Mouse (Mus musculus) CH12.LX (cell line): ENCODE data around the gene Zfp637. TPM values are rescaled to one million over a fixed set of nuclear protein-coding genes. Genes with fewer than 3 reads are reported as not detected.

Experiments
- DNase-seq: peaks from one replicate; pipeline ENCODE4 v3.0.0-alpha.2; 2013; ENCODE audit errors: extremely low read depth
- H3K27ac ChIP-seq: 2 replicates; pipeline ENCODE4 v1.5.1; 2012; ENCODE audit warnings: low read depth, mild to moderate bottlenecking, control low read depth, moderate library complexity; ENCODE audit not compliant: insufficient read depth
- H3K27me3 ChIP-seq: replicated peaks from 2 replicates; pipeline ENCODE3; 2012; ENCODE audit warnings: inconsistent platforms
- H3K36me3 ChIP-seq, 2 experiments: replicated peaks in 1 of 2; 2 replicates each; pipeline versions ENCODE3 to v1.6.1; 2012; ENCODE audit warnings: inconsistent platforms in 1 of 2, low read length in 1 of 2, mild to moderate bottlenecking in 1 of 2, mixed read lengths in 1 of 2, moderate library complexity in 1 of 2; ENCODE audit not compliant: control insufficient read depth in 1 of 2, insufficient read depth in 1 of 2
- H3K4me1 ChIP-seq, 2 experiments: 2 replicates each; pipeline ENCODE4 v1.6.1; 2012; ENCODE audit warnings: inconsistent platforms in 1 of 2, moderate library complexity in 1 of 2; ENCODE audit not compliant: insufficient read depth in 2 of 2, control insufficient read depth in 1 of 2
- H3K4me2 ChIP-seq: 2 replicates; pipeline ENCODE4 v1.6.1; 2012; ENCODE audit warnings: low read depth, mild to moderate bottlenecking, control low read depth; ENCODE audit not compliant: poor library complexity, insufficient read depth, severe bottlenecking
- H3K4me3 ChIP-seq, 3 experiments: fragments of 150-350 bp in 1 of 3; sonication (generic) in 1 of 3; replicated peaks in 1 of 3; 2 replicates each; pipeline versions ENCODE3 to v1.5.1; 2011 to 2012; ENCODE audit warnings: low read depth in 2 of 3, low read length in 2 of 3, mild to moderate bottlenecking in 2 of 3, moderate library complexity in 2 of 3, control low read depth in 1 of 3, improper control_type of control experiment in 1 of 3, inconsistent platforms in 1 of 3, mixed read lengths in 1 of 3; ENCODE audit not compliant: poor library complexity in 1 of 3
- H3K79me2 ChIP-seq: replicated peaks from 2 replicates; pipeline ENCODE4 v1.6.1; 2012; ENCODE audit warnings: mild to moderate bottlenecking, moderate library complexity; ENCODE audit not compliant: control insufficient read depth, poor library complexity, insufficient read depth, severe bottlenecking; ENCODE audit errors: extremely low read depth
- H3K9ac ChIP-seq: 2 replicates; pipeline ENCODE4 v1.6.1; 2012; ENCODE audit warnings: low read depth, mild to moderate bottlenecking, control low read depth, moderate library complexity; ENCODE audit not compliant: insufficient read depth
- H3K9me3 ChIP-seq: replicated peaks from 2 replicates; pipeline ENCODE3; 2012; ENCODE audit warnings: low read length, inconsistent platforms, mixed read lengths
- BHLHE40 ChIP-seq: IDR thresholded peaks from 2 replicates; pipeline ENCODE4 v1.6.1; 2011; ENCODE audit warnings: mild to moderate bottlenecking, low read depth, low read length, improper control_type of control experiment
- CTCF ChIP-seq, 2 experiments: IDR thresholded peaks in 1 of 2; conservative IDR thresholded peaks in 1 of 2; 2 replicates each; pipeline ENCODE4 v1.5.1; 2011 to 2012; ENCODE audit warnings: low read depth in 2 of 2, low read length in 2 of 2, improper control_type of control experiment in 1 of 2, inconsistent platforms in 1 of 2, mild to moderate bottlenecking in 1 of 2, moderate library complexity in 1 of 2
- E2F4 ChIP-seq: IDR thresholded peaks from 2 replicates; pipeline ENCODE4 v1.6.1; 2011; ENCODE audit warnings: low read depth, low read length, improper control_type of control experiment; ENCODE audit not compliant: insufficient replicate concordance
- ELF1 ChIP-seq: IDR thresholded peaks from 2 replicates; pipeline ENCODE4 v1.6.1; 2014; ENCODE audit warnings: low read depth, mild to moderate bottlenecking, inconsistent platforms, low read length, improper control_type of control experiment
- EP300 ChIP-seq: IDR thresholded peaks from 2 replicates; pipeline ENCODE4 v1.6.1; 2011; ENCODE audit warnings: low read length, improper control_type of control experiment
- ETS1 ChIP-seq: conservative IDR thresholded peaks from 2 replicates; pipeline ENCODE4 v1.6.1; 2012; ENCODE audit warnings: low read depth, mild to moderate bottlenecking, inconsistent platforms, low read length, improper control_type of control experiment, moderate library complexity
- GABPA ChIP-seq: IDR thresholded peaks from 2 replicates; pipeline ENCODE4 v1.6.1; 2012; ENCODE audit warnings: low read depth, low read length, improper control_type of control experiment, inconsistent platforms; ENCODE audit not compliant: insufficient replicate concordance
- HCFC1 ChIP-seq: IDR thresholded peaks from 2 replicates; pipeline ENCODE4 v1.6.1; 2012; ENCODE audit warnings: low read depth, mild to moderate bottlenecking, inconsistent platforms, low read length, improper control_type of control experiment
- JUN ChIP-seq: IDR thresholded peaks from 2 replicates; pipeline ENCODE4 v1.6.1; 2011; ENCODE audit warnings: low read depth, mild to moderate bottlenecking, low read length, improper control_type of control experiment, moderate library complexity; ENCODE audit not compliant: insufficient read depth
- KAT2A ChIP-seq: IDR thresholded peaks from 2 replicates; pipeline ENCODE4 v1.6.1; 2012; ENCODE audit warnings: low read length, improper control_type of control experiment, inconsistent platforms; ENCODE audit not compliant: insufficient replicate concordance
- MAX ChIP-seq: IDR thresholded peaks from 2 replicates; pipeline ENCODE4 v1.6.1; 2011; ENCODE audit warnings: low read length, improper control_type of control experiment
- MAZ ChIP-seq: IDR thresholded peaks from 2 replicates; pipeline ENCODE4 v1.6.1; 2012; ENCODE audit warnings: low read depth, mild to moderate bottlenecking, inconsistent platforms, low read length, improper control_type of control experiment, moderate library complexity
- MEF2A ChIP-seq: IDR thresholded peaks from 2 replicates; pipeline ENCODE4 v1.6.1; 2014; ENCODE audit warnings: low read depth, mild to moderate bottlenecking, inconsistent platforms, low read length, improper control_type of control experiment, borderline replicate concordance
- MYC ChIP-seq: IDR thresholded peaks from 2 replicates; pipeline ENCODE4 v1.6.1; 2011; ENCODE audit warnings: low read depth, mild to moderate bottlenecking, improper control_type of control experiment, low read length
- NELFE ChIP-seq: IDR thresholded peaks from 2 replicates; pipeline ENCODE4 v1.6.1; 2011; ENCODE audit warnings: low read depth, low read length, improper control_type of control experiment
- NRF1 ChIP-seq: IDR thresholded peaks from 2 replicates; pipeline ENCODE4 v1.6.1; 2014; ENCODE audit warnings: low read depth, mild to moderate bottlenecking, inconsistent platforms, low read length, improper control_type of control experiment, moderate library complexity
- PAX5 ChIP-seq: IDR thresholded peaks from 2 replicates; pipeline ENCODE4 v1.6.1; 2012; ENCODE audit warnings: low read length, inconsistent platforms, mixed read lengths
- POLR2A ChIP-seq: IDR thresholded peaks from 2 replicates; pipeline ENCODE4 v1.6.1; 2011; ENCODE audit warnings: low read depth, mild to moderate bottlenecking, improper control_type of control experiment, low read length
- RAD21 ChIP-seq: IDR thresholded peaks from 2 replicates; pipeline ENCODE4 v1.6.1; 2011; ENCODE audit warnings: low read depth, mild to moderate bottlenecking, low read length, improper control_type of control experiment, moderate library complexity
- RCOR1 ChIP-seq: conservative IDR thresholded peaks from 2 replicates; pipeline ENCODE4 v1.6.1; 2012; ENCODE audit warnings: low read depth, mild to moderate bottlenecking, inconsistent platforms, low read length, improper control_type of control experiment
- SIN3A ChIP-seq: IDR thresholded peaks from 2 replicates; pipeline ENCODE4 v1.6.1; 2012; ENCODE audit warnings: low read length, improper control_type of control experiment, inconsistent platforms
- SMC3 ChIP-seq: IDR thresholded peaks from 2 replicates; pipeline ENCODE4 v1.6.1; 2011; ENCODE audit warnings: low read depth, low read length, improper control_type of control experiment
- TBP ChIP-seq: conservative IDR thresholded peaks from 2 replicates; pipeline ENCODE4 v1.6.1; 2011; ENCODE audit warnings: low read depth, low read length, improper control_type of control experiment
- TCF12 ChIP-seq: IDR thresholded peaks from 2 replicates; pipeline ENCODE4 v1.6.1; 2014; ENCODE audit warnings: low read depth, mild to moderate bottlenecking, inconsistent platforms, low read length, improper control_type of control experiment
- UBTF ChIP-seq: IDR thresholded peaks from 2 replicates; pipeline ENCODE4 v1.6.1; 2012; ENCODE audit warnings: low read depth, mild to moderate bottlenecking, inconsistent platforms, low read length, improper control_type of control experiment, moderate library complexity
- USF1 ChIP-seq: IDR thresholded peaks from 2 replicates; pipeline ENCODE4 v1.6.1; 2014; ENCODE audit warnings: low read depth, mild to moderate bottlenecking, inconsistent platforms, low read length, improper control_type of control experiment
- ZC3H11A ChIP-seq: IDR thresholded peaks from 2 replicates; pipeline ENCODE4 v1.6.1; 2012; ENCODE audit warnings: low read depth, mild to moderate bottlenecking, inconsistent platforms, low read length, improper control_type of control experiment
- ZKSCAN1 ChIP-seq: IDR thresholded peaks from 2 replicates; pipeline ENCODE4 v1.6.1; 2012; ENCODE audit warnings: low read depth, inconsistent platforms, low read length, improper control_type of control experiment, borderline replicate concordance
- ZMIZ1 ChIP-seq: IDR thresholded peaks from 2 replicates; pipeline ENCODE4 v1.6.1; 2012; ENCODE audit warnings: low read depth, mild to moderate bottlenecking, inconsistent platforms, low read length, improper control_type of control experiment
- ZNF384 ChIP-seq: IDR thresholded peaks from 2 replicates; pipeline ENCODE4 v1.6.1; 2012; ENCODE audit warnings: low read depth, low read length, improper control_type of control experiment, inconsistent platforms
- dilution Hi-C: fragments of 300-500 bp; cut with MboI; formaldehyde crosslinking; loops from 2 replicates; pipeline ENCODE4 v1.14.3; 2020; ENCODE audit warnings: low sequenced_read_pairs; ENCODE audit not compliant: extremely low pct_unique_long_range_greater_than_20kb, extremely low pct_ligation_motif_present
- in situ Hi-C: fragments of 300-500 bp; cut with MboI; formaldehyde crosslinking; loops from 3 replicates; pipeline ENCODE4 v1.14.3; 2019; ENCODE audit warnings: low sequenced_read_pairs, low pct_ligation_motif_present, low pct_unique_long_range_greater_than_20kb, mixed read lengths
- polyA plus RNA-seq: library from polyadenylated mRNA; unstranded; fragments of >175 nt; gene quantifications from 2 replicates; pipeline ENCODE4 v1.2.1, GENCODE M21; 2012; ENCODE audit warnings: low read depth; ENCODE audit not compliant: insufficient read length
- total RNA-seq, 2 experiments: library from RNA; depleted of rRNA; stranded (reverse); fragments of 300-350 nt in 1 of 2; fragments of >200 nt in 1 of 2; gene quantifications; 2 replicates each; pipeline ENCODE4 v1.2.3; 2012 to 2014

Zfp637 gene
- total and polyA plus RNA-seq, 3 experiments: 12.5 to 19.7 (median 18.7) TPM

DNA sequence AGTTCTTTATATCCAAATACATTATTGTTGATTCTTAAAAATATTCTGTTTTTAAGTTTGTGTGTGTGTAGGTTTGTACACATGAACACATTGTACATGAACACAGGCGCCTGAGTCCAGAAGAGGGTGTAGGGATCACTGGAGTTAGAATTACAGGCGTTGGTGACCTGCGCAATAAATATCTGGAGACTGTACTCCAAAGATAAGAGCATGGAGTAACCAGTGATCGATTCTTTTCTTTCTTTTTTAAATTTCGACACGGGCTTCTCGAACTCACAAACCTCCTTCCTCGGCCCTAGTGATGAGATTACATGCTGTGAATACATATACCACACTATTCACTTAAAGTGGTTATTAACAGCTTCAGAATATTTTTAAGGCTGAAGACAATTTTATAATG is 21.5 kb downstream of the Zfp637 start:
- no peaks in the 10 kb centered on the region for H3K27me3 ChIP-seq
- no peak for TF ChIP-seq JUN
- H3K9me3 ChIP-seq: no peaks in the 10 kb centered on the region
- peak overlapping the region; percentile 55 for H3K9ac ChIP-seq
- H3K4me3 ChIP-seq: peak overlapping the region in 2 of 3 experiments; percentile 95 to 97
- H3K79me2 ChIP-seq: 0 out of 2 replicates have a peak, but pooled peaks cover 7% of the 10 kb centered on the region
- dilution Hi-C loops (no loop called here), in situ Hi-C loops (loop anchor here (10.0 kb wide), 1 partner anchor 52 kb away; no protein-coding TSS in a partner anchor)
- H3K4me2 ChIP-seq: no peak overlapping the region; the same call in 1 of the 2 replicates
- no peak for DNase-seq
- peaks cover 0 to 20% of the 10 kb centered on the region in 2 experiments for H3K36me3 ChIP-seq
- no peak overlapping the region for H3K27ac ChIP-seq
- H3K4me1 ChIP-seq: peaks cover 0 to 10% of the 10 kb centered on the region in 2 experiments; a peak in 2 of 4 replicates

DNA sequence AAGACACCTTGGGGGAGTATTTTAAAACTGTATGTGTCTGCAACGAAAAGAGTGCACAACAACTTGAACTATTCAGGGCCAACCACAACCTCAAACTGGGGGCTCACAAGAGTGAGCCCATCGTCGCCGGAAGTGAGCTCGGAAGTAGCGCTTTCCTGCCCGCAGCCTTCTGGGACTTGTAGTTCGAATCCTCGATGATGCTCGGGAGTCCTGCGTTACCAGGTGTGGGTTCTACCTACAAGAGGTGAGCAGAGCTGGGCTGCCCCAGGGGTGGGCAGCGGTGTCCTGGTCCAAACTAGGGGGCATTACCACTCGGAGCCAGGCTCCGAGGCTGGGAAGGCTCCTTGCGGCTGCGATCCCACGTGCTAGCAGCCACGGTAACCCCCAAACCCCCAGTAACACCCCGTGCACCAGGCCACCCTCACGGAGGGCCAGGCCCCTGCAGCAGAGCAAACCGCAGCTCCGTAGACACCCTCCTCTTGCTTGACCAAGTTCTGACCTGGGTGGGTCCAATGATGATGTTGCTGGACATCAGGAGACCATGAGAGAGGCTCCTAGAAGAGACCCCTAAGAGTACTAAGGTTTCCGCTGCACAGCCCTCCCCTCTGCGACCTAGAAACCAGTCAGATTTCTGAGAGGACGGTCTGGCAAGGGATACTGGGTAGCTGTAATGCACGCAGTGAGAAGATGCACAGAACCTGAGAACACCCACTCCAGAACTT is 22.1 kb downstream of the Zfp637 start:
- Histone ChIP-seq H3K9ac (peak overlapping the region; percentile 55), H3K27ac (peak overlapping the region; percentile 1; the same call in 1 of the 2 replicates), H3K9me3 (no peaks in the 10 kb centered on the region), H3K4me1 (peaks cover 0 to 10% of the 10 kb centered on the region in 2 experiments; a peak in 2 of 4 replicates), H3K4me2 (peak overlapping the region; percentile 96), H3K27me3 (no peaks in the 10 kb centered on the region), H3K36me3 (peaks cover 0 to 24% of the 10 kb centered on the region in 2 experiments), H3K4me3 (peak overlapping the region; percentile 84 to 97 (median 95)), H3K79me2 (0 out of 2 replicates have a peak, but pooled peaks cover 7% of the 10 kb centered on the region)
- in situ Hi-C loops (loop anchor here (10.0 kb wide), 1 partner anchor 52 kb away; no protein-coding TSS in a partner anchor), dilution Hi-C loops (no loop called here)
- DNase-seq: peak; percentile 81
- peak; percentile 86 for TF ChIP-seq MAZ
- no peak for TF ChIP-seq ETS1
- peak; percentile 69 for TF ChIP-seq MYC
- no peak for TF ChIP-seq JUN
- no peak for TF ChIP-seq CTCF (conservative IDR thresholded peaks at IDR 0.05 in 1 of 2, IDR thresholded peaks at IDR 0.05 in 1 of 2; ENCODE audit: low read depth in 2 of 2, low read length in 2 of 2)
- TF ChIP-seq SIN3A: peak; percentile 54
- peak; percentile 78 for TF ChIP-seq MAX
- 0 out of 2 replicates have a peak, but pooled peaks have one; percentile 11 for TF ChIP-seq BHLHE40
- no peak for TF ChIP-seq ZC3H11A
- TF ChIP-seq UBTF: no peak
- no peak for TF ChIP-seq ZKSCAN1
- TF ChIP-seq MEF2A: no peak
- no peak for TF ChIP-seq E2F4
- peak; percentile 99 for TF ChIP-seq HCFC1
- TF ChIP-seq POLR2A: peak; percentile 69
- TF ChIP-seq KAT2A: peak; percentile 94
- peak; percentile 80 for TF ChIP-seq ELF1
- TF ChIP-seq GABPA: peak; percentile 63; the same call in 1 of the 2 replicates
- no peak for TF ChIP-seq EP300
- no peak for TF ChIP-seq USF1
- no peak for TF ChIP-seq SMC3
- no peak for TF ChIP-seq ZMIZ1
- no peak for TF ChIP-seq ZNF384
- peak; percentile 43; the same call in 1 of the 2 replicates for TF ChIP-seq NRF1
- no peak for TF ChIP-seq RCOR1
- peak; percentile 82 for TF ChIP-seq TCF12
- no peak for TF ChIP-seq RAD21
- TF ChIP-seq TBP: peak; percentile 78
- TF ChIP-seq NELFE: peak; percentile 70
- no peak for TF ChIP-seq PAX5
